Mouse (Mus musculus): ENCODE measurements around the gene 4930535I16Rik. TPM values are rescaled to one million over a fixed set of nuclear protein-coding genes. Genes with fewer than 3 reads are reported as not detected.

Gene 4930535I16Rik
- polyA plus RNA-seq, 1 experiment from 2014 or later: not detected

- ATAC-seq (ENCODE audit: low FRiP score, low TSS enrichment): peak; percentile 100
Measured at GRCm38 (mm10) chr4:123904333-123905125, 13.3 kb downstream of the 4930535I16Rik start, which contains the start of gene Mycbp. TSS of gene Mycbp (plus strand) at chr4:123904832.

GRCm38 (mm10) chr4:123903432-123903831 is 14.4 kb downstream of the 4930535I16Rik start:
- Histone ChIP-seq H3K27me3 (ENCODE audit: control insufficient read depth, insufficient read depth, low read length) (no peaks in the 10 kb centered on the region), H3K9me3 (ENCODE audit: control insufficient read depth, low read length) (no peaks in the 10 kb centered on the region), H3K4me2 (replicated peaks; ENCODE audit: low read depth) (no peak overlapping the region), H3K4me1 (replicated peaks; ENCODE audit: control insufficient read depth, insufficient read depth) (no peaks in the 10 kb centered on the region), H3K36me3 (ENCODE audit: control insufficient read depth, insufficient read depth, low read length) (no peaks in the 10 kb centered on the region), H3K9ac (ENCODE audit: low read length) (no peak overlapping the region), H3K27ac (replicated peaks) (no peak overlapping the region), H3K4me3 (ENCODE audit: low read depth, low read length) (no peak overlapping the region)
- ATAC-seq (ENCODE audit: low FRiP score, low TSS enrichment) (no peak), DNase-seq (ENCODE audit: low spot score) (no peak)
- TF ChIP-seq CTCF (IDR thresholded peaks at IDR 0.05; ENCODE audit: low read depth) (0 out of 2 replicates have a peak, but pooled peaks have one; percentile 6), EP300 (optimal IDR thresholded peaks at IDR 0.05) (no peak)
- 81% methylated on average over 3 of the region's 3 CpGs for WGBS

More at GRCm38 (mm10) chr4:123904333-123905125, 13.3 kb downstream of the 4930535I16Rik start, which contains the start of gene Mycbp:
- no peaks in the 10 kb centered on the region for H3K36me3 ChIP-seq (ENCODE audit: control insufficient read depth, insufficient read depth, low read length)
- H3K4me3 ChIP-seq (ENCODE audit: low read depth, low read length): peak within 1 kb of the TSS; percentile 76
- H3K9me3 ChIP-seq (ENCODE audit: control insufficient read depth, low read length): no peaks in the 10 kb centered on the region
- H3K27ac ChIP-seq (replicated peaks): peak within 1 kb of the TSS; percentile 85
- no peaks in the 10 kb centered on the region for H3K27me3 ChIP-seq (ENCODE audit: control insufficient read depth, insufficient read depth, low read length)
- DNase-seq (ENCODE audit: low spot score): peak; percentile 100
- TF ChIP-seq CTCF (IDR thresholded peaks at IDR 0.05; ENCODE audit: low read depth): 0 out of 2 replicates have a peak, but pooled peaks have one; percentile 9
- TF ChIP-seq EP300 (optimal IDR thresholded peaks at IDR 0.05): no peak
- WGBS: 1% methylated on average over 49 of the region's 49 CpGs
- peak within 1 kb of the TSS; percentile 79 for H3K9ac ChIP-seq (ENCODE audit: low read length)
- no peaks in the 10 kb centered on the region for H3K4me1 ChIP-seq (replicated peaks; ENCODE audit: control insufficient read depth, insufficient read depth)
- H3K4me2 ChIP-seq (replicated peaks; ENCODE audit: low read depth): peak within 1 kb of the TSS; percentile 84

GRCm38 (mm10) chr4:123898696-123899095 is 19.1 kb downstream of the 4930535I16Rik start:
- no peak overlapping the region for H3K9ac ChIP-seq (ENCODE audit: low read length)
- H3K4me2 ChIP-seq (replicated peaks; ENCODE audit: low read depth): no peak overlapping the region
- ATAC-seq (ENCODE audit: low FRiP score, low TSS enrichment) (no peak), DNase-seq (ENCODE audit: low spot score) (peak; percentile 54)
- H3K9me3 ChIP-seq (ENCODE audit: control insufficient read depth, low read length): no peaks in the 10 kb centered on the region
- TF ChIP-seq EP300 (optimal IDR thresholded peaks at IDR 0.05): no peak
- peak; percentile 87 for TF ChIP-seq CTCF (IDR thresholded peaks at IDR 0.05; ENCODE audit: low read depth)
- H3K27me3 ChIP-seq (ENCODE audit: control insufficient read depth, insufficient read depth, low read length): no peaks in the 10 kb centered on the region
- H3K4me1 ChIP-seq (replicated peaks; ENCODE audit: control insufficient read depth, insufficient read depth): no peaks in the 10 kb centered on the region
- no peaks in the 10 kb centered on the region for H3K36me3 ChIP-seq (ENCODE audit: control insufficient read depth, insufficient read depth, low read length)
- H3K27ac ChIP-seq (replicated peaks): no peak overlapping the region
- 12% methylated on average over 5 of the region's 5 CpGs for WGBS
- no peak overlapping the region for H3K4me3 ChIP-seq (ENCODE audit: low read depth, low read length)

GRCm38 (mm10) chr4:123894295-123894694 is 23.5 kb downstream of the 4930535I16Rik start:
- no peak for ATAC-seq (ENCODE audit: low FRiP score, low TSS enrichment)
- Histone ChIP-seq H3K4me2 (replicated peaks; ENCODE audit: low read depth) (no peak overlapping the region), H3K4me3 (ENCODE audit: low read depth, low read length) (no peak overlapping the region), H3K4me1 (replicated peaks; ENCODE audit: control insufficient read depth, insufficient read depth) (no peaks in the 10 kb centered on the region), H3K27ac (replicated peaks) (no peak overlapping the region), H3K27me3 (ENCODE audit: control insufficient read depth, insufficient read depth, low read length) (no peaks in the 10 kb centered on the region), H3K9ac (ENCODE audit: low read length) (no peak overlapping the region), H3K9me3 (ENCODE audit: control insufficient read depth, low read length) (no peaks in the 10 kb centered on the region), H3K36me3 (ENCODE audit: control insufficient read depth, insufficient read depth, low read length) (no peaks in the 10 kb centered on the region)
- TF ChIP-seq EP300 (optimal IDR thresholded peaks at IDR 0.05) (no peak), CTCF (IDR thresholded peaks at IDR 0.05; ENCODE audit: low read depth) (no peak)
- WGBS: 61% methylated on average over 4 of the region's 4 CpGs
- DNase-seq (ENCODE audit: low spot score): no peak

GRCm38 (mm10) chr4:123893726-123894125 is 24.1 kb downstream of the 4930535I16Rik start:
- ATAC-seq (ENCODE audit: low FRiP score, low TSS enrichment): no peak
- DNase-seq (ENCODE audit: low spot score): no peak
- H3K4me2 ChIP-seq (replicated peaks; ENCODE audit: low read depth): no peak overlapping the region
- H3K27me3 ChIP-seq (ENCODE audit: control insufficient read depth, insufficient read depth, low read length): no peaks in the 10 kb centered on the region
- H3K9me3 ChIP-seq (ENCODE audit: control insufficient read depth, low read length): no peaks in the 10 kb centered on the region
- no peak for TF ChIP-seq EP300 (optimal IDR thresholded peaks at IDR 0.05)
- TF ChIP-seq CTCF (IDR thresholded peaks at IDR 0.05; ENCODE audit: low read depth): no peak
- no peak overlapping the region for H3K9ac ChIP-seq (ENCODE audit: low read length)
- no peaks in the 10 kb centered on the region for H3K36me3 ChIP-seq (ENCODE audit: control insufficient read depth, insufficient read depth, low read length)
- H3K27ac ChIP-seq (replicated peaks): no peak overlapping the region
- H3K4me3 ChIP-seq (ENCODE audit: low read depth, low read length): no peak overlapping the region
- no peaks in the 10 kb centered on the region for H3K4me1 ChIP-seq (replicated peaks; ENCODE audit: control insufficient read depth, insufficient read depth)
- WGBS: 83% methylated on average over 5 of the region's 5 CpGs

Other genes with a start within 250 kb of the 4930535I16Rik start
- 26.6 and 28.9 TPM in 2 replicates for gene Macf1, start 233.7 kb downstream of the 4930535I16Rik start, polyA plus RNA-seq (2015; fragmentation: Nextera tagmentation; extraction: Ambion mirVana)
- 326 and 344 TPM in 2 replicates for gene Ndufs5, start 199.8 kb downstream of the 4930535I16Rik start, polyA plus RNA-seq (2015; fragmentation: Nextera tagmentation; extraction: Ambion mirVana)
- 42.3 and 46.6 TPM in 2 replicates for gene Akirin1, start 167.7 kb downstream of the 4930535I16Rik start, polyA plus RNA-seq (2015; fragmentation: Nextera tagmentation; extraction: Ambion mirVana)
- 9.5 and 11.0 TPM in 2 replicates for gene Rhbdl2, start 130.1 kb downstream of the 4930535I16Rik start, polyA plus RNA-seq (2015; fragmentation: Nextera tagmentation; extraction: Ambion mirVana)
- not detected in 2 replicates for gene 4933427I04Rik, start 58.3 kb downstream of the 4930535I16Rik start, polyA plus RNA-seq (2015; fragmentation: Nextera tagmentation; extraction: Ambion mirVana)
- gene Mycbp, start 13.2 kb downstream of the 4930535I16Rik start, polyA plus RNA-seq (2015; fragmentation: Nextera tagmentation; extraction: Ambion mirVana): 82.4 and 90.3 TPM in 2 replicates
- gene Rragc, start 576 bp downstream of the 4930535I16Rik start, polyA plus RNA-seq (2015; fragmentation: Nextera tagmentation; extraction: Ambion mirVana): 38.3 and 41.2 TPM in 2 replicates

Measured in stomach, postnatal 0 days (tissue).